Mouse (Mus musculus) cortical plate, adult 2 months (tissue): Measurements from ENCODE around the gene Ube2u.

Source experiments
- CTCF ChIP-seq: fragments of 200-500 bp; IDR thresholded peaks from 2 replicates; pipeline ENCODE4 v1.5.1; 2011; ENCODE audit warnings: mild to moderate bottlenecking, control low read depth, low read length; ENCODE audit not compliant: insufficient read depth; ENCODE audit errors: extremely low read depth
- POLR2A ChIP-seq: fragments of 200-500 bp; IDR thresholded peaks from 2 replicates; pipeline ENCODE4 v1.6.1; 2011; ENCODE audit warnings: mild to moderate bottlenecking, low read length, control low read depth; ENCODE audit not compliant: insufficient read depth; ENCODE audit errors: extremely low read depth

GRCm38 (mm10) chr4:100496521-100496920 is 17.9 kb downstream of the Ube2u start:
- TF ChIP-seq CTCF (no peak), POLR2A (no peak)
